25 mouse cellular contexts compared by ENCODE assay signal in the genomic region with DNA sequence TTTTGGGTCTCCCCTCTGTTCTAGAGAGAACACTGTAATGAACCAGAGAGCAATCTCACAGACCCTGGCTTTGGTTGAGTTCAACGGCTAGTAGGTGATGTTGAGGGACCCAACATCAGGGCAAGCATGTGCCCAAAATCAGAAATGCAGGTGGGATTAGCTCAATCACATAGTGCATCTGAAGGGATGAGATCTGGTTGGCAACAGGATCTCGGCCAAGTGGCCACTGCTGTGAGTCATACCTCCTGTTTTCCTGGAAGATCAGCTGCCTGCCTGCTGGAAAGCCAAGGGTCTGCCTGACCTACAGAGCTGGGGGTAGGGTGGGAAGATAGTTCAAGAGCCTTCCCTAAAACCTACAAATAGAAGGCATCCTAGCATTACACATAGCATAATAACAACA.
"Had no signal": no experiment of that assay in that cellular context is flagged by ENCODE, and none has a peak within 500 bp of the region (broad histone marks: within the 10 kb centered on the region; RNA-seq: fewer than 3 reads in every experiment).

No protein-coding gene starts in this region.

- H3K27me3 ChIP-seq: heart, embryonic 13.5 days; heart, embryonic 15.5 days; hindbrain, embryonic 12.5 days; intestine, embryonic 15.5 days; limb, embryonic 13.5 days; limb, embryonic 15.5 days; liver, embryonic 12.5 days had no signal

- DNase-seq: gastrocnemius, adult 2 months; gastrocnemius, postnatal 10 days; gastrocnemius, postnatal 25 days; heart, adult 2 months; heart, postnatal 14 days; heart, postnatal 36 days; kidney, adult 18-20 months; kidney, adult 8-10 months; kidney, postnatal 10 days; kidney, postnatal 25 days; kidney, postnatal 4 days; layer of hippocampus, adult 9-11 months; layer of hippocampus, postnatal 36 days; left cerebral cortex, postnatal 4 days had no signal

- H3K4me1 ChIP-seq: heart, embryonic 13.5 days; heart, embryonic 15.5 days; intestine, embryonic 15.5 days; limb, embryonic 13.5 days; liver, embryonic 12.5 days had no signal

- H3K27ac ChIP-seq: gastrocnemius, adult 2 months; heart, adult 2 months; heart, embryonic 13.5 days; heart, embryonic 15.5 days; hindbrain, embryonic 10.5 days; hindbrain, embryonic 12.5 days; hindbrain, embryonic 14.5 days; intestine, embryonic 15.5 days; layer of hippocampus, adult 2 months; limb, embryonic 13.5 days; limb, embryonic 15.5 days; liver, embryonic 12.5 days; liver, embryonic 14.5 days had no signal

- H3K36me3 ChIP-seq: heart, embryonic 13.5 days; heart, embryonic 15.5 days; hindbrain, embryonic 10.5 days; hindbrain, embryonic 12.5 days; intestine, embryonic 15.5 days; limb, embryonic 13.5 days; limb, embryonic 15.5 days; liver, embryonic 12.5 days had no signal

- H3K9me3 ChIP-seq: heart, embryonic 13.5 days; heart, embryonic 15.5 days; hindbrain, embryonic 10.5 days; hindbrain, embryonic 12.5 days; intestine, embryonic 15.5 days; limb, embryonic 13.5 days; limb, embryonic 15.5 days; liver, embryonic 12.5 days had no signal

- H3K4me3 ChIP-seq: gastrocnemius, adult 2 months; heart, adult 2 months; heart, embryonic 13.5 days; heart, embryonic 15.5 days; hindbrain, embryonic 10.5 days; hindbrain, embryonic 12.5 days; intestine, embryonic 15.5 days; layer of hippocampus, adult 2 months; limb, embryonic 13.5 days; limb, embryonic 15.5 days; liver, embryonic 12.5 days had no signal
